Mouse (Mus musculus) heart, postnatal 4 days (tissue): ENCODE data around the gene Aip. TPM values are rescaled to one million over a fixed set of nuclear protein-coding genes. Genes with fewer than 3 reads are reported as not detected.

ENCODE experiments used
- total RNA-seq, 2 experiments: library from RNA; stranded (reverse); gene quantifications; 2 replicates each; pipeline ENCODE4 v1.2.3; 2021

Aip gene
- total RNA-seq, 2 experiments from 2014 or later, result 54.6 to 55.7 TPM

Other genes starting within 250 kb of the Aip start
- gene Tcirg1, start 218.7 kb downstream of the Aip start, total RNA-seq, result 10 to 100 TPM; 19.2 to 22.9 TPM
- 100 to 1,000 TPM; 290 to 307 TPM for gene Ndufs8, start 213.1 kb downstream of the Aip start, total RNA-seq
- gene Aldh3b1, start 196.1 kb downstream of the Aip start, total RNA-seq, result 1 to 10 TPM; 1.6 to 1.9 TPM
- 10 to 100 TPM; 15.1 to 15.4 TPM for gene Unc93b1, start 190.7 kb downstream of the Aip start, total RNA-seq
- gene Aldh3b3, start 167.2 kb downstream of the Aip start, total RNA-seq, result under 1 TPM; 0.17 to 0.18 TPM
- gene Aldh3b2, start 153.5 kb downstream of the Aip start, total RNA-seq, result under 1 TPM; 0.12 to 0.32 TPM
- gene Acy3, start 139.3 kb downstream of the Aip start, total RNA-seq, result 10 to 100 TPM; 10.6 to 12.0 TPM
- not detected for gene Tbx10, start 133.1 kb downstream of the Aip start, total RNA-seq
- 10 to 100 TPM; 56.6 to 63.2 TPM for gene Nudt8, start 125.3 kb downstream of the Aip start, total RNA-seq
- 1 to 10 TPM; 1.4 to 2.4 TPM for gene Gm49405, start 125.2 kb downstream of the Aip start, total RNA-seq
- gene Doc2g, start 122.5 kb downstream of the Aip start, total RNA-seq, result 100 to 1,000 TPM; 106 to 120 TPM
- gene Ndufv1, start 113.1 kb downstream of the Aip start, total RNA-seq, result 100 to 1,000 TPM; 774 to 835 TPM
- 100 to 1,000 TPM; 219 to 261 TPM for gene Gstp1, start 87.9 kb downstream of the Aip start, total RNA-seq
- gene Gstp2, start 79.8 kb downstream of the Aip start, total RNA-seq, result 10 to 100 TPM; 69.7 to 73.5 TPM
- gene Gstp3, start 66.3 kb downstream of the Aip start, total RNA-seq, result not detected
- not detected for gene Cabp2, start 44.3 kb downstream of the Aip start, total RNA-seq
- 10 to 100 TPM; 22.4 to 23.6 TPM for gene Cdk2ap2, start 28.7 kb downstream of the Aip start, total RNA-seq
- 10 to 100 TPM; 41.8 to 42.9 TPM for gene Pitpnm1, start 25.9 kb downstream of the Aip start, total RNA-seq
- under 1 TPM in 1 of 2 experiments, not detected in 1; 0.07 TPM for gene Gpr152, start 13.9 kb upstream of the Aip start, total RNA-seq
- under 1 TPM in 1 of 2 experiments, not detected in 1; 0.18 TPM for gene Cabp4, start 18.2 kb upstream of the Aip start, total RNA-seq
- gene Coro1b, start 22.8 kb upstream of the Aip start, total RNA-seq, result 10 to 100 TPM; 74.6 to 74.8 TPM
- 1 to 10 TPM; 2.0 to 2.2 TPM for gene Ptprcap, start 27.7 kb upstream of the Aip start, total RNA-seq
- 10 to 100 TPM; 26.0 to 26.3 TPM for gene Rps6kb2, start 37.5 kb upstream of the Aip start, total RNA-seq
- 10 to 100 TPM; 46.7 to 49.0 TPM for gene Carns1, start 49.6 kb upstream of the Aip start, total RNA-seq
- gene Tbc1d10c, start 65.4 kb upstream of the Aip start, total RNA-seq, result 1 to 10 TPM; 2.0 to 2.1 TPM
- gene Ppp1ca, start 66.2 kb upstream of the Aip start, total RNA-seq, result 100 to 1,000 TPM; 481 to 484 TPM
- 1 to 10 TPM; 8.3 to 8.4 TPM for gene Rad9a, start 75.8 kb upstream of the Aip start, total RNA-seq
- 1 to 10 TPM; 2.1 to 2.7 TPM for gene Clcf1, start 88.4 kb upstream of the Aip start, total RNA-seq
- gene AC109138.7, start 88.5 kb upstream of the Aip start, total RNA-seq, result not detected
- 10 to 100 TPM; 11.0 to 11.2 TPM for gene Pold4, start 106.0 kb upstream of the Aip start, total RNA-seq
- gene Ssh3, start 143.3 kb upstream of the Aip start, total RNA-seq, result 1 to 10 TPM; 8.4 to 9.0 TPM
- 1 to 10 TPM; 1.1 to 1.3 TPM for gene Ankrd13d, start 157.3 kb upstream of the Aip start, total RNA-seq
- gene Grk2, start 180.4 kb upstream of the Aip start, total RNA-seq, result 10 to 100 TPM; 46.2 to 54.0 TPM